Mouse (Mus musculus): ENCODE measurements around the gene Sh3rf1. TPM values are rescaled to one million over a fixed set of nuclear protein-coding genes. Genes with fewer than 3 reads are reported as not detected.

Sh3rf1 gene
- polyA plus RNA-seq, 1 experiment from 2014 or later, result 25.3 TPM

GRCm38 (mm10) chr8:61427916-61428681, 204.4 kb downstream of the Sh3rf1 start:
- Histone ChIP-seq H3K36me3 (ENCODE audit: control insufficient read depth, insufficient read depth, low read length) (no peaks in the 10 kb centered on the region), H3K9me3 (ENCODE audit: control insufficient read depth, low read length) (no peaks in the 10 kb centered on the region), H3K27ac (ENCODE audit: low read depth, low read length) (no peak overlapping the region), H3K4me1 (replicated peaks; ENCODE audit: control insufficient read depth, insufficient read depth, low read length) (no peaks in the 10 kb centered on the region), H3K4me2 (replicated peaks; ENCODE audit: low read depth, low read length) (no peak overlapping the region), H3K4me3 (ENCODE audit: low read depth, low read length) (no peak overlapping the region), H3K27me3 (ENCODE audit: control insufficient read depth, insufficient read depth, low read length) (no peaks in the 10 kb centered on the region), H3K9ac (ENCODE audit: low read depth, low read length) (no peak overlapping the region)
- 82% methylated on average over 8 of the region's 8 CpGs for WGBS
- no peak for ATAC-seq (ENCODE audit: low FRiP score)
- no peak for DNase-seq (ENCODE audit: low spot score)

- H3K9me3 ChIP-seq (ENCODE audit: control insufficient read depth, low read length), result no peaks in the 10 kb centered on the region
- H3K27ac ChIP-seq (ENCODE audit: low read depth, low read length), result no peak overlapping the region
- WGBS, result 85% methylated on average over 4 of the region's 4 CpGs
- no peak overlapping the region for H3K4me2 ChIP-seq (replicated peaks; ENCODE audit: low read depth, low read length)
- DNase-seq (ENCODE audit: low spot score), result no peak
- H3K4me1 ChIP-seq (replicated peaks; ENCODE audit: control insufficient read depth, insufficient read depth, low read length), result no peaks in the 10 kb centered on the region
- H3K9ac ChIP-seq (ENCODE audit: low read depth, low read length), result no peak overlapping the region
- H3K27me3 ChIP-seq (ENCODE audit: control insufficient read depth, insufficient read depth, low read length), result no peaks in the 10 kb centered on the region
- ATAC-seq (ENCODE audit: low FRiP score), result no peak
- H3K4me3 ChIP-seq (ENCODE audit: low read depth, low read length), result no peak overlapping the region
- H3K36me3 ChIP-seq (ENCODE audit: control insufficient read depth, insufficient read depth, low read length), result no peaks in the 10 kb centered on the region
Measured at GRCm38 (mm10) chr8:61428821-61429482, 205.3 kb downstream of the Sh3rf1 start.

GRCm38 (mm10) chr8:61435481-61435880, 211.8 kb downstream of the Sh3rf1 start:
- WGBS, result 90% methylated on average over 5 of the region's 5 CpGs
- no peak for DNase-seq (ENCODE audit: low spot score)

GRCm38 (mm10) chr8:61436147-61436546, 212.5 kb downstream of the Sh3rf1 start:
- no peak overlapping the region for H3K4me3 ChIP-seq (ENCODE audit: low read depth, low read length)
- H3K36me3 ChIP-seq (ENCODE audit: control insufficient read depth, insufficient read depth, low read length), result no peaks in the 10 kb centered on the region
- no peak overlapping the region for H3K4me2 ChIP-seq (replicated peaks; ENCODE audit: low read depth, low read length)
- DNase-seq (ENCODE audit: low spot score) (no peak), ATAC-seq (ENCODE audit: low FRiP score) (peak; percentile 63)
- H3K27me3 ChIP-seq (ENCODE audit: control insufficient read depth, insufficient read depth, low read length), result no peaks in the 10 kb centered on the region
- H3K9me3 ChIP-seq (ENCODE audit: control insufficient read depth, low read length), result no peaks in the 10 kb centered on the region
- H3K9ac ChIP-seq (ENCODE audit: low read depth, low read length), result no peak overlapping the region
- no peak overlapping the region for H3K27ac ChIP-seq (ENCODE audit: low read depth, low read length)
- H3K4me1 ChIP-seq (replicated peaks; ENCODE audit: control insufficient read depth, insufficient read depth, low read length), result peaks cover 3% of the 10 kb centered on the region
- WGBS, result 49% methylated on average over 3 of the region's 3 CpGs

More at GRCm38 (mm10) chr8:61435481-61435880, 211.8 kb downstream of the Sh3rf1 start:
- H3K27ac ChIP-seq (ENCODE audit: low read depth, low read length), result no peak overlapping the region
- H3K4me2 ChIP-seq (replicated peaks; ENCODE audit: low read depth, low read length), result no peak overlapping the region
- H3K27me3 ChIP-seq (ENCODE audit: control insufficient read depth, insufficient read depth, low read length), result no peaks in the 10 kb centered on the region
- H3K9me3 ChIP-seq (ENCODE audit: control insufficient read depth, low read length), result no peaks in the 10 kb centered on the region
- H3K4me3 ChIP-seq (ENCODE audit: low read depth, low read length), result no peak overlapping the region
- no peaks in the 10 kb centered on the region for H3K36me3 ChIP-seq (ENCODE audit: control insufficient read depth, insufficient read depth, low read length)
- H3K9ac ChIP-seq (ENCODE audit: low read depth, low read length), result no peak overlapping the region
- H3K4me1 ChIP-seq (replicated peaks; ENCODE audit: control insufficient read depth, insufficient read depth, low read length), result peaks cover 3% of the 10 kb centered on the region
- no peak for ATAC-seq (ENCODE audit: low FRiP score)

GRCm38 (mm10) chr8:61436586-61437304, 213.1 kb downstream of the Sh3rf1 start:
- Histone ChIP-seq H3K36me3 (ENCODE audit: control insufficient read depth, insufficient read depth, low read length) (no peaks in the 10 kb centered on the region), H3K9me3 (ENCODE audit: control insufficient read depth, low read length) (no peaks in the 10 kb centered on the region), H3K4me3 (ENCODE audit: low read depth, low read length) (no peak overlapping the region), H3K27ac (ENCODE audit: low read depth, low read length) (no peak overlapping the region), H3K4me2 (replicated peaks; ENCODE audit: low read depth, low read length) (no peak overlapping the region), H3K4me1 (replicated peaks; ENCODE audit: control insufficient read depth, insufficient read depth, low read length) (peaks cover 3% of the 10 kb centered on the region), H3K27me3 (ENCODE audit: control insufficient read depth, insufficient read depth, low read length) (no peaks in the 10 kb centered on the region), H3K9ac (ENCODE audit: low read depth, low read length) (no peak overlapping the region)
- 45% methylated on average over 9 of the region's 9 CpGs for WGBS
- ATAC-seq (ENCODE audit: low FRiP score), result 0 out of 2 replicates have a peak, but pooled peaks have one; percentile 2
- no peak for DNase-seq (ENCODE audit: low spot score)

DNA sequence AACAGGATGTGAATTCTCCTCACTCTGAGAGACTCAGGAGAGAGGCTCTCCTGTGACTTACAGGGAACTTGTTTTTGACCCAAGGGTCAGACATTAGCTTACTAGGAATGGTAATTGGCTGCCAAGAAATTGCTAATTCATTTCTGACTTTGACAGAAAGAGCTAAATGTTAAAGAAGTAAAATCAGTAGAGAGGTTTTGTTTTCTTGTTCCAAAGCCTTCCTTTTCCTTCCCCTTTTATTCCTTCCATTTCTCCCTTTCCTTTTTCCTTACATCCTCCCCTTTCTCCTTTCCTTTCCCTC, 213.6 kb downstream of the Sh3rf1 start:
- DNase-seq (ENCODE audit: low spot score) (no peak), ATAC-seq (ENCODE audit: low FRiP score) (no peak)
- H3K27me3 ChIP-seq (ENCODE audit: control insufficient read depth, insufficient read depth, low read length), result no peaks in the 10 kb centered on the region
- H3K27ac ChIP-seq (ENCODE audit: low read depth, low read length), result no peak overlapping the region
- no peak overlapping the region for H3K4me3 ChIP-seq (ENCODE audit: low read depth, low read length)
- no peaks in the 10 kb centered on the region for H3K9me3 ChIP-seq (ENCODE audit: control insufficient read depth, low read length)
- H3K36me3 ChIP-seq (ENCODE audit: control insufficient read depth, insufficient read depth, low read length), result no peaks in the 10 kb centered on the region
- H3K9ac ChIP-seq (ENCODE audit: low read depth, low read length), result no peak overlapping the region
- no peak overlapping the region for H3K4me2 ChIP-seq (replicated peaks; ENCODE audit: low read depth, low read length)
- peaks cover 3% of the 10 kb centered on the region for H3K4me1 ChIP-seq (replicated peaks; ENCODE audit: control insufficient read depth, insufficient read depth, low read length)

DNA sequence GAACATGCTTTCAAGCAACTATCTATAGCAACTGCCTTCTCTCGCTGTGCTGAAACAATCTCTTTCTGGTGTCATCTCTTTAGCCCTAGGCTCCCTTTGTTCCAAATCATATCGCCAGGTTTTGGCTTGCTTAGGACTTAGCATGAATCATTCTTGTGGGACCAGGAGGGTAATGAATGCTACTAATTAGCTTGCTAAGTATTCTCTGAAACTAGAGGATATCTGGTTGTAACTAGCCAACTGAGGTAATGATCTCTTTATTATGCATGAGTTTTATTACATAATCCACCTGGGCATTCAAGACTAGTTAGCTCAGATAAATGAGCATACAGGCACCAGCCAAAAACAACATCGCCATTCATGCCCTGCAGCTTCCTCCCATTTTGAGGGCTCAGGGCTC, 219.3 kb downstream of the Sh3rf1 start:
- Histone ChIP-seq H3K27me3 (ENCODE audit: control insufficient read depth, insufficient read depth, low read length) (no peaks in the 10 kb centered on the region), H3K9ac (ENCODE audit: low read depth, low read length) (no peak overlapping the region), H3K27ac (ENCODE audit: low read depth, low read length) (no peak overlapping the region), H3K36me3 (ENCODE audit: control insufficient read depth, insufficient read depth, low read length) (no peaks in the 10 kb centered on the region), H3K4me3 (ENCODE audit: low read depth, low read length) (no peak overlapping the region), H3K4me1 (replicated peaks; ENCODE audit: control insufficient read depth, insufficient read depth, low read length) (no peaks in the 10 kb centered on the region), H3K9me3 (ENCODE audit: control insufficient read depth, low read length) (no peaks in the 10 kb centered on the region), H3K4me2 (replicated peaks; ENCODE audit: low read depth, low read length) (no peak overlapping the region)
- WGBS, result 86% methylated on average over 3 of the region's 3 CpGs
- DNase-seq (ENCODE audit: low spot score), result no peak
- ATAC-seq (ENCODE audit: low FRiP score), result no peak

GRCm38 (mm10) chr8:61444358-61444757, 220.7 kb downstream of the Sh3rf1 start:
- no peak overlapping the region for H3K4me3 ChIP-seq (ENCODE audit: low read depth, low read length)
- H3K9ac ChIP-seq (ENCODE audit: low read depth, low read length), result no peak overlapping the region
- ATAC-seq (ENCODE audit: low FRiP score) (peak; percentile 25; the same call in 1 of the 2 replicates), DNase-seq (ENCODE audit: low spot score) (peak; percentile 23)
- no peaks in the 10 kb centered on the region for H3K27me3 ChIP-seq (ENCODE audit: control insufficient read depth, insufficient read depth, low read length)
- H3K27ac ChIP-seq (ENCODE audit: low read depth, low read length), result no peak overlapping the region
- H3K9me3 ChIP-seq (ENCODE audit: control insufficient read depth, low read length), result no peaks in the 10 kb centered on the region
- no peak overlapping the region for H3K4me2 ChIP-seq (replicated peaks; ENCODE audit: low read depth, low read length)
- no peaks in the 10 kb centered on the region for H3K4me1 ChIP-seq (replicated peaks; ENCODE audit: control insufficient read depth, insufficient read depth, low read length)
- H3K36me3 ChIP-seq (ENCODE audit: control insufficient read depth, insufficient read depth, low read length), result no peaks in the 10 kb centered on the region
- WGBS, result 42% methylated on average over 3 of the region's 3 CpGs

All from hindbrain, embryonic 11.5 days (tissue).